Mouse (Mus musculus): ENCODE data around the gene Ccl17. TPM values are rescaled to one million over a fixed set of nuclear protein-coding genes. Genes with fewer than 3 reads are reported as not detected.
"Not testable (repeated sequence)": the region's sequence is repeated elsewhere in the genome, so short reads cannot be mapped to it uniquely, and the experiment has no call there.

The Ccl17 gene
- polyA plus RNA-seq, 1 experiment: 1.1 TPM

GRCm38 (mm10) chr8:94820553-94820952, 10.3 kb downstream of the Ccl17 start:
- H3K27ac ChIP-seq (ENCODE audit: insufficient read depth, low read length): no peak overlapping the region
- H3K4me3 ChIP-seq (replicated peaks; ENCODE audit: insufficient read depth, low read depth, low read length): no peak overlapping the region
- no peaks in the 10 kb centered on the region; the same call in 1 of the 2 replicates for H3K4me1 ChIP-seq (ENCODE audit: control insufficient read depth, insufficient read depth, low read length)
- DNase-seq: no peak
- TF ChIP-seq POLR2A (IDR thresholded peaks at IDR 0.05; ENCODE audit: borderline replicate concordance, insufficient read depth, low read length) (no peak), CTCF (IDR thresholded peaks at IDR 0.05; ENCODE audit: borderline replicate concordance, insufficient read depth, low read depth, low read length) (no peak)
- H3K27me3 ChIP-seq (ENCODE audit: control insufficient read depth, insufficient read depth, low read length): no peaks in the 10 kb centered on the region
- 79% methylated on average over 7 of the region's 7 CpGs for WGBS

DNA sequence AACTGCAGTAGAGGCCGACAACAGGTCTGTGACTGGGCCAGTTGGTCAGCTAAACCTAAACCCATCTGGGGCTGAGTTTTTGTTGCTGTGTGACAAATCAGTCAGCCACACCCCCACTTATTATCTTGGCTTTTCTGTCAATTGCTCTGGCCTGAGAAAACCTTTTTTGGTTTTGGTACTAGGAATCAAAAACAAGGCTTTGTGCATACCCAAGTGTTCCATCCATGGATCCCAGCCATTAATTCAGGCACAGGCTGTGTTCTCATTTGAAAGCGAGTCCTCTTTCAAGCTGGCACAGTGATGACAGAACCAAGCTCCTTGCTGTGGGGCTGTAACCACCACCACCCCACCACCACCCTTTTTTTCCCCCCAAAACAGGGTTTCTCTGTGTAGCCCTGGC, 11.1 kb downstream of the Ccl17 start:
- Histone ChIP-seq H3K4me1 (ENCODE audit: control insufficient read depth, insufficient read depth, low read length) (no peaks in the 10 kb centered on the region; the same call in 1 of the 2 replicates), H3K27me3 (ENCODE audit: control insufficient read depth, insufficient read depth, low read length) (no peaks in the 10 kb centered on the region), H3K4me3 (replicated peaks; ENCODE audit: insufficient read depth, low read depth, low read length) (no peak overlapping the region), H3K27ac (ENCODE audit: insufficient read depth, low read length) (no peak overlapping the region)
- TF ChIP-seq CTCF (IDR thresholded peaks at IDR 0.05; ENCODE audit: borderline replicate concordance, insufficient read depth, low read depth, low read length) (no peak), POLR2A (IDR thresholded peaks at IDR 0.05; ENCODE audit: borderline replicate concordance, insufficient read depth, low read length) (no peak)
- no peak for DNase-seq
- WGBS: 83% methylated on average over 2 of the region's 2 CpGs

- TF ChIP-seq POLR2A (IDR thresholded peaks at IDR 0.05; ENCODE audit: borderline replicate concordance, insufficient read depth, low read length) (no peak), CTCF (IDR thresholded peaks at IDR 0.05; ENCODE audit: borderline replicate concordance, insufficient read depth, low read depth, low read length) (peak; percentile 65)
- Histone ChIP-seq H3K4me3 (replicated peaks; ENCODE audit: insufficient read depth, low read depth, low read length) (no peak overlapping the region), H3K27ac (ENCODE audit: insufficient read depth, low read length) (no peak overlapping the region), H3K27me3 (ENCODE audit: control insufficient read depth, insufficient read depth, low read length) (no peaks in the 10 kb centered on the region), H3K4me1 (ENCODE audit: control insufficient read depth, insufficient read depth, low read length) (no peaks in the 10 kb centered on the region; the same call in 1 of the 2 replicates)
- WGBS: 83% methylated on average over 23 of the region's 23 CpGs
- peak in 1 of 2 experiments; percentile 51 for DNase-seq
Measured at GRCm38 (mm10) chr8:94822637-94823560, 12.6 kb downstream of the Ccl17 start.

DNA sequence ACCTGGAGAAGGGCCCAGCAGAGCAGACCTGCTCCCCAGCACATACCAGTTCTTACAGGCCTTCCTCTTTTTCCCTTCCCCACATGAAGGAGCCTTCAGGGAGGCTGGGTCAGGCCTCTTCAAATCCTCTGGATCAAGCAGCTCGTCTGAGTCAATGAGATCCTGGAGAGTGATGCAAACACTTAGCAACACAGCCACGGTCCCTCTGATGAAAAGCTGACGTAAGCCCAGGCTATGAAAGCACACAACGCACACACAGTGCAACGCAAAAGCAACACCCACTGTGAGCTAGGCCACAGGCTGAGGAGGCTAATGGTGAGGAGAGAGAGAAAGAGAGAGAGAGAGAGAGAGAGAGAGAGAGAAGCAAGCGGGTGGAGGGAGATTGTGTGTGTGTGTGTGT, 14.9 kb downstream of the Ccl17 start:
- no peaks in the 10 kb centered on the region for H3K27me3 ChIP-seq (ENCODE audit: control insufficient read depth, insufficient read depth, low read length)
- H3K4me3 ChIP-seq (replicated peaks; ENCODE audit: insufficient read depth, low read depth, low read length): no peak overlapping the region
- TF ChIP-seq POLR2A (IDR thresholded peaks at IDR 0.05; ENCODE audit: borderline replicate concordance, insufficient read depth, low read length) (no peak), CTCF (IDR thresholded peaks at IDR 0.05; ENCODE audit: borderline replicate concordance, insufficient read depth, low read depth, low read length) (no peak)
- 81% methylated on average over 6 of the region's 6 CpGs for WGBS
- no peaks in the 10 kb centered on the region; the same call in 1 of the 2 replicates for H3K4me1 ChIP-seq (ENCODE audit: control insufficient read depth, insufficient read depth, low read length)
- no peak overlapping the region for H3K27ac ChIP-seq (ENCODE audit: insufficient read depth, low read length)
- no peak for DNase-seq

GRCm38 (mm10) chr8:94826210-94826609, 16.0 kb downstream of the Ccl17 start:
- 97% methylated on average over 5 of the region's 5 CpGs for WGBS
- Histone ChIP-seq H3K27ac (ENCODE audit: insufficient read depth, low read length) (no peak overlapping the region), H3K27me3 (ENCODE audit: control insufficient read depth, insufficient read depth, low read length) (no peaks in the 10 kb centered on the region), H3K4me1 (ENCODE audit: control insufficient read depth, insufficient read depth, low read length) (no peaks in the 10 kb centered on the region; the same call in 1 of the 2 replicates), H3K4me3 (replicated peaks; ENCODE audit: insufficient read depth, low read depth, low read length) (no peak overlapping the region)
- DNase-seq: no peak
- TF ChIP-seq POLR2A (IDR thresholded peaks at IDR 0.05; ENCODE audit: borderline replicate concordance, insufficient read depth, low read length) (no peak), CTCF (IDR thresholded peaks at IDR 0.05; ENCODE audit: borderline replicate concordance, insufficient read depth, low read depth, low read length) (no peak)

DNA sequence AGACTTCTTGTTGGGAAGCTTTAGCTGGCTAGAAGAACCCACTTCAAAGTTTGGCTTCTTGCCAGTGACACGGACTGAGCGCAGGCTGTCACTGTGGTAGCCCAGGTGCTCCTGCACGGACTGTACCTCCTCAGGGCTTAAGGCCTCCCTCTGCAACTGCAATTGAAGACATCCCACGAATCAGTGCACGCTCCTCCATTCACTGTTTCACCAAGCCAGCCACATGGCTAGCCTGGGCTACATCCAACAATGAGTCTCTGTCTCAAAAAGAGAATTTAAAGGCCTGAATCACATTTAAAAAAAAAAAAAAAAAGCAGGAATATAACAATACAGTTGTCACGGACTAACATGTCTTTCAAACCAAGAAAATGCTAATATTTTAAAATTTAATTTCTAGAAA, 18.0 kb downstream of the Ccl17 start:
- no peaks in the 10 kb centered on the region for H3K4me1 ChIP-seq (ENCODE audit: control insufficient read depth, insufficient read depth, low read length)
- TF ChIP-seq POLR2A (IDR thresholded peaks at IDR 0.05; ENCODE audit: borderline replicate concordance, insufficient read depth, low read length): no peak
- TF ChIP-seq CTCF (IDR thresholded peaks at IDR 0.05; ENCODE audit: borderline replicate concordance, insufficient read depth, low read depth, low read length): no peak
- H3K27me3 ChIP-seq (ENCODE audit: control insufficient read depth, insufficient read depth, low read length): no peaks in the 10 kb centered on the region
- no peak overlapping the region for H3K27ac ChIP-seq (ENCODE audit: insufficient read depth, low read length)
- no peak for DNase-seq
- 51% methylated on average over 6 of the region's 6 CpGs for WGBS
- no peak overlapping the region for H3K4me3 ChIP-seq (replicated peaks; ENCODE audit: insufficient read depth, low read depth, low read length)

- H3K4me1 ChIP-seq (ENCODE audit: control insufficient read depth, insufficient read depth, low read length); H3K27me3 ChIP-seq (ENCODE audit: control insufficient read depth, insufficient read depth, low read length); H3K4me3 ChIP-seq (replicated peaks; ENCODE audit: insufficient read depth, low read depth, low read length); H3K27ac ChIP-seq (ENCODE audit: insufficient read depth, low read length); DNase-seq: not testable (repeated sequence)
- 61% methylated on average over 7 of the region's 7 CpGs for WGBS
Measured at GRCm38 (mm10) chr8:94833901-94834405, 23.7 kb downstream of the Ccl17 start.

- WGBS: 80% methylated on average over 13 of the region's 13 CpGs
- H3K27ac ChIP-seq (ENCODE audit: insufficient read depth, low read length); H3K4me1 ChIP-seq (ENCODE audit: control insufficient read depth, insufficient read depth, low read length); H3K27me3 ChIP-seq (ENCODE audit: control insufficient read depth, insufficient read depth, low read length); H3K4me3 ChIP-seq (replicated peaks; ENCODE audit: insufficient read depth, low read depth, low read length); DNase-seq: not testable (repeated sequence)
Measured at GRCm38 (mm10) chr8:94835751-94836150, 25.5 kb downstream of the Ccl17 start.
